Mouse (Mus musculus) stomach, embryonic 14.5 days (tissue): ENCODE measurements around the gene Gga1. TPM values are rescaled to one million over a fixed set of nuclear protein-coding genes. Genes with fewer than 3 reads are reported as not detected.
A peak's percentile ranks its signal among the peaks of the same experiment; 100 is the strongest.

Experiments used
- ATAC-seq: fragments of 200-750 bp; cut with Nextera tagmentation; 2 replicates; pipeline ENCODE4 v1.8.0; 2017; ENCODE audit warnings: low read depth, moderate TSS enrichment; ENCODE audit not compliant: insufficient number of reproducible peaks, insufficient read depth, low FRiP score
- H3K27ac ChIP-seq: fragments of 300-500 bp; sonication (generic); 2 replicates; pipeline ENCODE4 v1.5.1; 2014; ENCODE audit warnings: mild to moderate bottlenecking, low read length, moderate library complexity, mixed read lengths
- H3K27me3 ChIP-seq: fragments of 300-500 bp; sonication (generic); 2 replicates; pipeline ENCODE4 v1.6.1; 2014; ENCODE audit warnings: low read length, control low read depth, mixed read lengths; ENCODE audit not compliant: control insufficient read depth, insufficient read depth
- H3K36me3 ChIP-seq: fragments of 300-500 bp; sonication (generic); 2 replicates; pipeline ENCODE4 v1.6.1; 2014; ENCODE audit warnings: mild to moderate bottlenecking, control low read depth, low read length, moderate library complexity, mixed read lengths; ENCODE audit not compliant: control insufficient read depth, insufficient read depth
- H3K4me1 ChIP-seq: fragments of 300-500 bp; sonication (generic); 2 replicates; pipeline ENCODE4 v1.6.1; 2014; ENCODE audit warnings: low read length, control low read depth, mixed read lengths; ENCODE audit not compliant: control insufficient read depth, insufficient read depth
- H3K4me2 ChIP-seq: fragments of 300-500 bp; sonication (generic); replicated peaks from 2 replicates; pipeline ENCODE4 v1.6.1; 2014; ENCODE audit warnings: low read depth, low read length, control low read depth
- H3K4me3 ChIP-seq: fragments of 300-500 bp; sonication (generic); 2 replicates; pipeline ENCODE4 v1.5.1; 2014; ENCODE audit warnings: low read depth, low read length, control low read depth
- H3K9ac ChIP-seq: fragments of 300-500 bp; sonication (generic); replicated peaks from 2 replicates; pipeline ENCODE4 v1.6.1; 2014; ENCODE audit warnings: low read depth, mild to moderate bottlenecking, control low read depth, low read length, moderate library complexity, mixed read lengths
- H3K9me3 ChIP-seq: fragments of 300-500 bp; sonication (generic); 2 replicates; pipeline ENCODE4 v1.6.1; 2016; ENCODE audit warnings: low read depth, low read length, control low read depth; ENCODE audit not compliant: control insufficient read depth
- WGBS: fragments of 180-500 bp; shearing (Covaris S2); extraction: QIAGEN DNeasy Blood & Tissue Kit; methylation state at CpG from one replicate; pipeline ENCODE4 v1.1.7; 2014; 5-methylcytosine and 5-hydroxymethylcytosine counted together
- polyA plus RNA-seq: library from polyadenylated mRNA; unstranded; fragments of >200 nt; fragmentation: Nextera tagmentation; extraction: Ambion mirVana; gene quantifications from 2 replicates; pipeline ENCODE4 v1.2.1, GENCODE M21; 2014

The Gga1 gene
- polyA plus RNA-seq, 1 experiment from 2014 or later, result 38.2 TPM

DNA sequence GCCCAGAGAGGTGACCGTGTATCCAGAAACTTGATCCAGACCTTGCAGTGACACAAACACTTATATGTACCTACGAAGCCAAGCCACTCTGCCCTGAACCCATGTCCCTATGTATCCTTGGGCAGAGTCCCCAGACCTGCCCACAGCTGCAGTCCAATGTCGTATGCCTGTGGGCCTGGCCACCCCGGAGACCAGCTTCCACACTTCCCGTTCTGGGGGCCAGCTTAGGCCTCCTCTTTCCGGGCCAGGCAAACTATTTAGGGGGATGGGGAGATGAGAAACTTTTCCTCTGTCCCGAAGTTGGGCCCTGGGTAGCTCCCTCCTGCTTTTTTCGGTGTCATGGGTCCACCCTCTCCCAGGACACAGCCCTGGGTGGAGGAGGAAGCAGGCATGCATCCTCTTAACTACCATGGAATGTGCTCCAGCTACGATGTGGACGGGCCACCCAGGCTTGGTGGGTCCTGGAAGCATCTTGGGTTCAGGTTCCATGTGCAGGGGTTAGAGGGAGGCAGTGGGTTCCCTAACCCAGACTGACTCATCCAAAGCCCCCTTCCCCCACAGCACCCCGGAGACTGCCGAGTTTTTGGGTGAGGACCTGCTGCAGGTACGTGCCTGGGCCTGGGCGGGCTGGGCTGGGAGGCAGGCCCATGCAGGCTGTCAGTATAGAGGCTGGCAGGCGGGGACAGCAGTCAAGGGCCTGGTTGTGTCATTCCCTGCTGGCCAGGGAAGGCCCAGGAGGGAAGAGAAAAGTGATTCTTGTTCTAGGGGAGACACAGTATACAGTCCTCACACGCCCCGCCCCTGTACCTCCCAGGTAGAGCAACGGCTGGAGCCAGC lies 23.8 kb downstream of the Gga1 start:
- 10% methylated on average over 18 of the region's 18 CpGs for WGBS

DNA sequence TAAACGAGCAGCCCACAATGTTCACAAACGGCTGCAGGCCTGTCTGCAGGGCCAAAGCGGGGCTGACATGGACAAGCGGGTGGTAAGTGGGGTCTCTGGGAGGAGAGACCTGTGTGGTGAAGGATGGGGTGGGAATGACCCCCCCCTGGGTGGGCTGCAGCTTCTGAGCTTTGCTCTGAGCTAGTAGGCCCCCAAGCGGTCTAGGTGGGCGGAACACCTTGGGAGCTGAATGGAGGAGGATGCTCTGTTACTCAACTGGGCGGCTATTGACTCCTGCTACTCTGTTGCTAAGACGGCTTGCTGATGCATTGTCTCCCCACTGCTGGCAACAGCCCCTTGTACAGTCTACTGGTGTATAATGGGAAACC lies 24.4 kb downstream of the Gga1 start:
- WGBS, result 36% methylated on average over 8 of the region's 8 CpGs

More for the DNA sequence above, 23.8 kb downstream of the Gga1 start:
- Histone ChIP-seq H3K27ac (peak overlapping the region; percentile 82), H3K4me1 (peaks cover 37% of the 10 kb centered on the region), H3K9me3 (no peaks in the 10 kb centered on the region), H3K36me3 (peaks cover 30% of the 10 kb centered on the region; the same call in 1 of the 2 replicates), H3K4me2 (peak overlapping the region; percentile 67), H3K27me3 (no peaks in the 10 kb centered on the region), H3K4me3 (peak overlapping the region; percentile 67), H3K9ac (peak overlapping the region; percentile 67)
- 0 out of 2 replicates have a peak, but pooled peaks have one; percentile 5 for ATAC-seq

DNA sequence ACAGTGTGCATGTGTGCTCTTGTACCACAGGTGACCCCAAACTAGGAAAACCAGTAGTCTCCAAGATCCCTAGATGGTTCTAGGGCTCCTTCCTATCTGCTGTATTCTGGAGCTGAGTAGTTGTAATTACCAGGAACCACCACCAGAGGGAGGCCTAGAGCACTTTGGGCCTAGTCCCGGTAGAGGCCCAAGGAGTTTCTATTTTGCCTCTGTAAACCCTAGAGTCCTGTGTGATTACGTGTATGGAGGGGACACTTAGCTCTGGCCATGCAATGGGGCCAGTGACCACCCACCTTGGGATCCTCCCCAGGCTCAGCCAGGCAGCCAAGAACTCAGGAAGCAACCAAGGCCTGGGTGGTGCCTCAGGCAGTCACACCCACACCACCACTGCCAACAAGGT lies 26.3 kb downstream of the Gga1 start:
- 10% methylated on average over 2 of the region's 2 CpGs for WGBS
- Histone ChIP-seq H3K9me3 (no peaks in the 10 kb centered on the region), H3K4me1 (peaks cover 25% of the 10 kb centered on the region), H3K36me3 (peaks cover 54% of the 10 kb centered on the region), H3K4me3 (no peak overlapping the region), H3K9ac (no peak overlapping the region), H3K4me2 (0 out of 2 replicates have a peak overlapping the region, but pooled peaks have one; percentile 10), H3K27me3 (no peaks in the 10 kb centered on the region), H3K27ac (no peak overlapping the region)
- ATAC-seq, result no peak

More for the DNA sequence above, 24.4 kb downstream of the Gga1 start:
- Histone ChIP-seq H3K4me1 (peaks cover 33% of the 10 kb centered on the region), H3K27me3 (no peaks in the 10 kb centered on the region), H3K27ac (peak overlapping the region; percentile 82; the same call in 1 of the 2 replicates), H3K4me3 (peak overlapping the region; percentile 67), H3K9me3 (no peaks in the 10 kb centered on the region), H3K9ac (peak overlapping the region; percentile 67), H3K4me2 (peak overlapping the region; percentile 67), H3K36me3 (peaks cover 35% of the 10 kb centered on the region; the same call in 1 of the 2 replicates)
- ATAC-seq, result 0 out of 2 replicates have a peak, but pooled peaks have one; percentile 1

DNA sequence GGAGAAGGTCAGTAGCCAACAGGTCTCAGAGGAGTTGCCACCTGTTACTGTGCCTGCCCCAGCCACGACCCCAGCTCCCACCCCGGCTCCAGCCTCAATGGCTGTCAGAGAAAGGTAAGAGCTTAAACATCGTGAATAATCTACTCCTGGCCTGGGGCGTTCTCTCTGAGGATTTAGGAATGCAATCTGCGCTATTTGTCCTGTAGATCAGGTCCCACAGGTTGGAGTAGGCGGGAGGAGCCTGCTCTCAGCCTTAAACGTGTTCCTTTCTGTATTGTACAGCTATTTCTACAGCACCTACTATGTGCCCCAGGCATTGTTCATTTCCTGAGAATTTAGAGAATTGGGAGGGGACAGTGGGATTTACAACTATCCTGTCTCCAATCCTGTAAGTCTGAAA lies 31.4 kb downstream of the Gga1 start:
- 67% methylated on average over 7 of the region's 7 CpGs for WGBS
- Histone ChIP-seq H3K9ac (no peak overlapping the region), H3K4me1 (no peaks in the 10 kb centered on the region), H3K27ac (no peak overlapping the region), H3K4me2 (no peak overlapping the region), H3K9me3 (no peaks in the 10 kb centered on the region), H3K27me3 (no peaks in the 10 kb centered on the region), H3K4me3 (no peak overlapping the region), H3K36me3 (peaks cover 80% of the 10 kb centered on the region)
- no peak for ATAC-seq

DNA sequence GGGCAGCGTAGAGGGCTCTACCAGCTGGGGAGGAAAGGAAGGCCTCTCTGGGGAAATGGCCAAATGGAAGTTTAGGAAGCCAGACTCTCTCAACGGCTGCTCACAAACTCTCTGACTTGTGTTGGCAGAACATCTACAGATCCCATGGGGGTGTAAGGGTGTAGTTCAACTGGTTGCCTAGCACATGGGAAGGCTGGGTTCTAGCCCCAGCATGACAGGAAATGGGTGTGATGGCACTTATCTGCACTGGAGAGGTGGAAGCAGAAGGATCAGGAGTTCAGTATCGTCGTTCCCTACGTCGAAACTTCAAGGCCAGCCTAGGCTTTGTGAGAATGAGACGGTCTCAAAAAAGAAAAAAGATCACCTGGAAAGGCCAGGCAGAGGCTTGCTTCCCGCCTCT lies 32.0 kb downstream of the Gga1 start:
- no peak overlapping the region for H3K9ac ChIP-seq

DNA sequence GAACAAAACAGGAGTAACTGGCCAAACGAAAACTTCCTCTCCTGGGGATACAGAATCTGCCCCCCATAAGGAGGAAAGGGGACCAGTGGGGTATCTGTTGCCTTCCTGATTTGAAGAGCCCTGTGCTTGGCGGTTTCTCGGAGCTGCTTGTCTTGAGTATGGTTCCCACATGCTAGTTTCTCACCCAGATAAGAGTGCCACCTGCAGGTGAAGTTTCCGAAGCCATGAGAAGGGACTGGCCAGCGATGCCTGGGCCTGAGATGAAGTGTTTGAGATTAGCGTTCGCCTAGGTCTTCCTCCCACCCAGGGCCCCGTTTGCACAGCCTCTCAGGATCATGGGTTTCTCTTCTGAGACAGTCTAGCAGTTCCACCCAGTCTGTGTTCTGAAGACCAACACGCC lies 35.0 kb downstream of the Gga1 start:
- H3K9me3 ChIP-seq, result no peaks in the 10 kb centered on the region
- H3K4me1 ChIP-seq, result peaks cover 19% of the 10 kb centered on the region
- WGBS, result 33% methylated on average over 9 of the region's 9 CpGs
- H3K36me3 ChIP-seq, result peaks cover 46% of the 10 kb centered on the region
- no peak for ATAC-seq
- no peak overlapping the region for H3K9ac ChIP-seq
- no peaks in the 10 kb centered on the region for H3K27me3 ChIP-seq
- H3K27ac ChIP-seq, result no peak overlapping the region
- no peak overlapping the region for H3K4me2 ChIP-seq
- no peak overlapping the region for H3K4me3 ChIP-seq

More for the DNA sequence above, 32.0 kb downstream of the Gga1 start:
- no peak overlapping the region for H3K27ac ChIP-seq
- no peak overlapping the region for H3K4me2 ChIP-seq
- no peak overlapping the region for H3K4me3 ChIP-seq
- no peaks in the 10 kb centered on the region for H3K27me3 ChIP-seq
- peaks cover 74% of the 10 kb centered on the region for H3K36me3 ChIP-seq
- no peaks in the 10 kb centered on the region for H3K4me1 ChIP-seq
- WGBS, result 88% methylated on average over 8 of the region's 8 CpGs
- H3K9me3 ChIP-seq, result no peaks in the 10 kb centered on the region
- no peak for ATAC-seq

DNA sequence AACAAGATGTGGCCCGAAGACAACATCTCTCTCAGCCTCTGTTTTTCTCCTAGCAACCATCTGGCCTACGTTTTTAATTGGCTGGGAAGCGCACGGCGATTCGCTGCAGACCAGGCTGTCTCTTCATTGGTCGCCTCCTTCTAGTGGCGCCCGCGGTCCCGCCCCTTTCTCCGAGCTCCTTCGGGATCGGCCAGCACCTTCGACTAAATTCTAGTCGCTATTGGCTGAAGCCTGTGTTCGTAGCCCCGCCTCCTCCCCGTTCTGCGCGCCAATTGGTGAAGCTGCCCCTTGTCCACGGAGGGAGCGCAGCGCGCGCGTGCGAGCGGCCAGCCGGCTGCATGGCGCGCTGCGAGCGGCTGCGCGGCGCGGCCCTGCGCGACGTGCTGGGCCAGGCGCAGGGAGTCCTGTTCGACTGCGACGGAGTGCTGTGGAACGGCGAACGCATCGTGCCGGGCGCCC lies 36.7 kb downstream of the Gga1 start, which contains the start of gene Pdxp:
Gene Pdxp, plus strand, starts transcription at position 288 of the 459 bp plus-strand sequence.
- peak; percentile 91 for ATAC-seq
- peaks cover 34% of the 10 kb centered on the region for H3K36me3 ChIP-seq

DNA sequence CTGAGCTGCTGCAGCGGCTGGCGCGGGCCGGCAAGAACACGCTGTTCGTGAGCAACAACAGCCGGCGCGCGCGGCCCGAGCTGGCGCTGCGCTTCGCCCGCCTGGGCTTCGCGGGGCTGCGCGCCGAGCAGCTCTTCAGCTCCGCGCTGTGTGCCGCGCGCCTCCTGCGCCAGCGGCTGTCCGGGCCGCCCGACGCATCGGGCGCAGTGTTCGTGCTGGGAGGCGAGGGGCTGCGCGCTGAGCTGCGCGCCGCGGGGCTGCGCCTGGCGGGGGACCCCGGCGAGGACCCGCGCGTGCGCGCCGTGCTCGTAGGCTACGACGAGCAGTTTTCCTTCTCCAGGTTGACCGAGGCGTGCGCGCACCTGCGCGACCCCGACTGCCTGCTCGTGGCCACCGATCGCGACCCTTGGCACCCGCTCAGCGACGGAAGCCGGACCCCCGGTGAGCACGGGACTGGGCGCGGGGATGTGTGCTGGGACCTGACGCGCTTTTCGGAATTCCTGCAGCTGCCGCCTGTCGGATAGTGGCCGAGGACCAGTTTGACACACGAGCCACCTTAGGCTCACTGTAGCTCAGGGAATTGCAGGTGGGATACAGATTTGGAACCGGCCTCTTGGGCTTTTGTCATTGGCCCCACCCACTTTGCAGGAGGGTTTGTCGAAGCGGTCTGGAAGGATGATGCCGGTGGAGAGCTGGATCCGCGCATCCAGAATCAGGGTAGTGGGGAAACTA lies 37.3 kb downstream of the Gga1 start:
- Histone ChIP-seq H3K4me3 (peak overlapping the region; percentile 70), H3K9me3 (no peaks in the 10 kb centered on the region), H3K27me3 (no peaks in the 10 kb centered on the region), H3K4me1 (peaks cover 19% of the 10 kb centered on the region), H3K27ac (peak overlapping the region; percentile 91), H3K9ac (peak overlapping the region; percentile 74), H3K4me2 (peak overlapping the region; percentile 97), H3K36me3 (peaks cover 30% of the 10 kb centered on the region)
- peak; percentile 47 for ATAC-seq
- 0% methylated on average over 72 of the region's 87 CpGs for WGBS

More for the DNA sequence above, 36.7 kb downstream of the Gga1 start, which contains the start of gene Pdxp:
- H3K4me3 ChIP-seq, result peak within 1 kb of the TSS; percentile 70
- H3K4me2 ChIP-seq, result peak within 1 kb of the TSS; percentile 97
- peak within 1 kb of the TSS; percentile 91 for H3K27ac ChIP-seq
- WGBS, result under 1% methylated on average over 50 of the region's 51 CpGs
- H3K4me1 ChIP-seq, result peaks cover 19% of the 10 kb centered on the region
- H3K9me3 ChIP-seq, result no peaks in the 10 kb centered on the region
- no peaks in the 10 kb centered on the region for H3K27me3 ChIP-seq
- peak within 1 kb of the TSS; percentile 74 for H3K9ac ChIP-seq
